Mouse (Mus musculus) T-helper 17 cell (primary cell): ENCODE results near the gene Cby1.

Source experiments
- in situ Hi-C, 2 experiments: fragments of 300-600 bp; cut with MboI, MseI; formaldehyde crosslinking; loops; 1 replicate in 1 of 2; 2 replicates in 1 of 2; pipeline ENCODE4 v1.15.1; 2025; ENCODE audit warnings: high pct_unique_total_duplicates in 2 of 2

Cby1 gene

DNA sequence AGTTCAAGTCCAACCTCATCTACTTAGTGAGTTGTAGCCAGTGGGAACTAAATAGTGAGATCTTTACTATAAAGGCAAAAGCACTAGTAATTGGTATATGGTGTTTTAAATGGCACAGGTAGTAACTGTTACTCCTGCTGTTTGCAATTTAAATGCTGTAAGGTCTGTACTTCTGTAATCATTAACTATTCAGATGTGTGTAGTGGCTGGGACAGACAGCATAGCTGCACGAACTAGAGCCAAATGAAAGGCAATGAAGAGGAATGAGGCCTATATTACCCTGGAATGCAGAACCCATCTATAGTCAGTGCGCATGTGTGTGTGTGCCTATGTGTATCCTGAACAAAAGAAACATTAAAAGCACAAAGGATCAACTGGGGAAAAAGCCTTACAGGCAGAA lies 18.9 kb downstream of the Cby1 start:
- in situ Hi-C loops, result loop anchor here (5.0 to 25.0 kb wide), 3 partner anchors 49 to 1866 kb away; partner anchors contain the start of genes Eif3d (in 1 of the 2) and Foxred2 (in 1 of the 2)

DNA sequence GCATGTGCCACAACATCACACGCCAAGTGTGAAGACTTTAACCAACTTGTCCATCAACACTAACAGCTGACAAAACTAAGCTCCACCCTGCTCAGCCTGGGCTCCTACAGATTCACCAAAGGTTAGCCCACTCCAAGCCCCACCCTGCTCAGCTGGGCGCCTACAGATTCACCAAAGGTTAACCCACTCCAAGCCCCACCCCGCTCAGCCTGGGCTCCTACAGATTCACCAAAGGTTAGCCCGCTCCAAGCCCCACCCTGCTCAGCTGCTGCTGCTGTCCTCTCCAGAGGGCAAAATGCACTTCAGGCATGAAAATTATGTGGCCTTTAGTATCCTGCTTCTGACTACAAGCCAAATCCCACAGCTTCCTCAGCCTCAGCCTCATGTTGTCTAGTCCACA lies 23.0 kb downstream of the Cby1 start:
- in situ Hi-C loops, result loop anchor here (5.0 to 25.0 kb wide), 3 partner anchors 1120 to 1870 kb away; partner anchors contain the start of genes Eif3d (in 1 of the 2) and Foxred2 (in 1 of the 2)

DNA sequence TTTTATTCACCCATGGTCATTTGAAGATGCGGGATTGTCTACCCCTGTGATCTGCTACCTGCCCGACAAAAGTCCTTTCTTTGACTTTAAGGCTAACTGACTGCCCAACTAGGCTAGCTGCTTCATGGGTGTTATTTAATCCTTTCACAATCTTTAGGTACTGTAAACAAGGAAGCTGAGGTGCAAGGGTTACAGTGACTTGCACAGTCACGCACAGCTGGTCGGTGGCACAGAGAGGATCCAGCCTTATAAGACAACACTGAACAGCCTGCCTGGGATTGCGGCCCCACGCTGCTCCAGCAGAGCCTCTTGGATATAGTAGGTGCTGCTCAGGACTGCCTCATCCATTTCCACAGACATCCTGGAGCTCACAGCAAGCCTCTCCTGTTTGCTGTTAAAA lies 24.1 kb downstream of the Cby1 start:
- in situ Hi-C loops, result loop anchor here (5.0 to 25.0 kb wide), 3 partner anchors 1119 to 1871 kb away; partner anchors contain the start of genes Eif3d (in 1 of the 2) and Foxred2 (in 1 of the 2)

DNA sequence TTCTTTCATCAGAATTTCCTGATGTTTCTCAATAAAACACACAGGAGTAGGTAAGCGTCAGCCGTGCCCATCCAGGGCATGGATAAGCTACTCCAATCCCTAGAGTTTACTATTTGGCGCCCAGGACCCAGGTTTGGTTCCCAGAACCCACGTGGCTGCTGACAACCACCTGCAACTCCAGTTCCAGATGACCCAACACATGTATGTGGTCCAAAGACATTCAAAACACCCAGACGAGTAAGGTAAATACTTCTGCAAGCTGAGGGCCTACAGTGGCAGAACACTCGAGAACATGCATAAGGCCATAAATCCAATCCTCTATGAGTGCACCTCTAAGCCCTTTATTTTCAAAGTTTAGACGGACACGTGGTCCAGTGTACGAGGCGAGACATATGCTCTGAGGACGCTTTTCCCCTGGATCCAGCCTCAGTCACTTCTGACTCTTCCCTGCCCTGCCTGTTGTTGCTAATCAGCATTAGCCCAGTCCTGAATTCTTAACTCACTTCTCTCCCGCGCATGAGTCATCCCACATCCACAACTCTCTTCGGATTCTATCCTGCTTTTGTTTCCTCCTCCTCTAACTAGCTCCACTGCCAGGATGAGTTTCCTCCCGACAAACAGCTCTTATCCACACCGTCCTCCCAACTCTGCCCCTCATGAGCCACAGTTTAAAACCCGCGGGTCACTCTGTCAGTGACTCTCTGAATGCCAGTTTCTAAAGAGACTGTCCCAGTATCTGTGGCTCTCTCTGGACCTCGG lies 24.9 kb downstream of the Cby1 start:
- in situ Hi-C loops, result loop anchor here (5.0 to 25.0 kb wide), 3 partner anchors 1118 to 1872 kb away; partner anchors contain the start of genes Eif3d (in 1 of the 2) and Foxred2 (in 1 of the 2)

DNA sequence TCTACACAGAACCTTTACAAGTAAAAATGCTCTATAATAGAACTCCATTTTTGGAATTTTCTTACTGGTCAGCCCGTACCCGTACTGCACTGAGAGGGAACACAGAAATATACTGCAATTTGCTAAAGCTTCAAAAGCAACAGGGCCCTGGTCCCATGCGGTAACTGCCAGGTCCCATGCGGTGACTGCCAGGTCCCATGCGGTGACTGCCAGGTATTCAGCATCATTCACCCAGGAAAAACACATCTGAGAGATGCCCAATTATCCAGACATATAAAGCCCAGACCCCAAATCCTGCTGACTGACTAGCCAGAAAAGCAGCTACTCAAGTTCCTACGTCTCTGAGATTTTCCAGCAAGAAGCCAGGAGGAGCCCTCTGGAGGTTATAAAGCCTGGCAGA lies 25.6 kb downstream of the Cby1 start:
- in situ Hi-C loops, result loop anchor here (5.0 to 25.0 kb wide), 3 partner anchors 1118 to 1872 kb away; partner anchors contain the start of genes Eif3d (in 1 of the 2) and Foxred2 (in 1 of the 2)

DNA sequence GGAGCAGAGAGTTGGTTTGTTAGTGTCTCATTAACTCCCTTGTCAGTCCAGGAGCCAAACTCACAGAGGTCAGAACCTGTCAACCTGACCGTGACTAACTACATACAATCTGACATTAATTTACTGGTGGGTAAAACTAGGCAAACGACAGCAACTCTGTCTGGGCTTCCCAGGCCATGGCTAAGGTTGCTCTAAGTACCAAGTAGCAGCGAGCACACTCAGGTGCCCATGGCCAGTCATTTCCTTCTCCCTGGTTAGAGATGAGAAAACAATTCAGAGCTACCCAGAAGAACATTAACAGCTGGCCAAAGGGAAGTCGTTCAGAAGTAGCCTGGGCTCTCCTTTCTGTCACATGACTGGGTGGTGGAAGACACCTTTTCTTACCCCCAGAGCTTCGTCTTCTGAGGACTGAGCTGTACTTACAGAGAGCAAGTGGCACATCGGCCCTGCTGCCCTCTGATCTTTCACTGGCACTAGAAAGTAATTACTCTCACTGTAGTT lies 26.2 kb downstream of the Cby1 start:
- in situ Hi-C loops, result loop anchor here (25.0 kb wide), 2 partner anchors 1723 to 1873 kb away; partner anchors contain the start of genes Eif3d (in 1 of the 2) and Foxred2 (in 1 of the 2)

DNA sequence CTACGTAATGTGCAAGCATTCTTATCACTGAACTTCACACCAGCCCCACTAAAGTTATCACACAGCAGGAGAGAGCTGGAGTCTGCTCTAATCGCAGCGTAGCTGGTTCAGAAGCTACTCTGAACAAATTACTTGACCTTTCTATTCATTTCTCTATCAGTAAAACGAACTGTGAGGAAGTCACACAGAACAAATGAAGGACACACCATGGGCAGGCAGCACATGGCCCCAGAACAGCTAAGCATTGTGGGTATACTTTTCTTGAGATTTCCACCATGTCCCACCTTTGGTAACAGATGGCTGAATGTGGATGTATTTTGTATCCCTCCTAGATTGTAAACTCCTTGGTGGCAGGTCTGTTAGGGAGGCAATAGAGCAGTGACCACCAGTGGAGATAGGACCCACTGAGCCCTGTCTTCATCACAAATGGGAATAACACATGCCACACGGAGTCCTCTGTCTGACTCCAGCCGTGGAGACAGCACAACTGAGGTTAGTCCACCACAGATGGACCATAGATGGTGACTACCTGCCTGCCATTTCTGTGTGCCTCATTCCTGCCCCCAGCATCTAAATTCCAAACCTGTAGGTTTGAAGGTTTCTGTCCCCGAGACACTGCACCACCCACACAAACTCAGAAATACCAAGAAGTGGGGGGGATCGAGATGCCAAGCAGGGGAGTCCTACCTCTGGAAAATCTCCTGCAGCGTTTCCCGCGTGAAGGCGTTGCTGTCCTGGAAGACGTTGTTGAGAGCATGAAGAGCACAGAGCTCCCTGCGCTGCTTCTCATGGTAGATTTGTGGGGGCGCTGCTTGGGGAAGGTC lies 27.3 kb downstream of the Cby1 start:
- in situ Hi-C loops, result loop anchor here (25.0 kb wide), 2 partner anchors 1724 to 1874 kb away; partner anchors contain the start of genes Eif3d (in 1 of the 2) and Foxred2 (in 1 of the 2)

DNA sequence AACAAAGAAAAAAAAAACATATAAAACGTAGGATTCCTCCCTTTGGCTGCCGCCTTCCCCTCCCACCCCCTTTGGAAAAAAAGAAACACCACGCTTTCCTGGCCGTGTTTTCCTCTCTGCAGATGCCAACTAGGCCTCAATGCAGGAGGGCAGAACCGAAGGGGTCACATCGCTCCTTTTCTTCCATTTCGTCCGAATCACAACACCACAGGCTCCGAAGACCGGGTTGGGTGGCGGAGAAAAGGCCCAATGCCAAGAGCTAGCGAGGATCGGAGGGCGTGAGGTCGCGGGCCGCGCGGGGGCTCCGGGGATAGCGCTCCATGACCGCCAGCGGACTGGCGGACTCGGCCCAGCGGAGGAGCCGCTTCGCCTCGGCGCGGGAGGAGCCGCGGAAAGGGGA lies 28.2 kb downstream of the Cby1 start:
- in situ Hi-C loops, result loop anchor here (25.0 kb wide), 2 partner anchors 1725 to 1875 kb away; partner anchors contain the start of genes Eif3d (in 1 of the 2) and Foxred2 (in 1 of the 2)

DNA sequence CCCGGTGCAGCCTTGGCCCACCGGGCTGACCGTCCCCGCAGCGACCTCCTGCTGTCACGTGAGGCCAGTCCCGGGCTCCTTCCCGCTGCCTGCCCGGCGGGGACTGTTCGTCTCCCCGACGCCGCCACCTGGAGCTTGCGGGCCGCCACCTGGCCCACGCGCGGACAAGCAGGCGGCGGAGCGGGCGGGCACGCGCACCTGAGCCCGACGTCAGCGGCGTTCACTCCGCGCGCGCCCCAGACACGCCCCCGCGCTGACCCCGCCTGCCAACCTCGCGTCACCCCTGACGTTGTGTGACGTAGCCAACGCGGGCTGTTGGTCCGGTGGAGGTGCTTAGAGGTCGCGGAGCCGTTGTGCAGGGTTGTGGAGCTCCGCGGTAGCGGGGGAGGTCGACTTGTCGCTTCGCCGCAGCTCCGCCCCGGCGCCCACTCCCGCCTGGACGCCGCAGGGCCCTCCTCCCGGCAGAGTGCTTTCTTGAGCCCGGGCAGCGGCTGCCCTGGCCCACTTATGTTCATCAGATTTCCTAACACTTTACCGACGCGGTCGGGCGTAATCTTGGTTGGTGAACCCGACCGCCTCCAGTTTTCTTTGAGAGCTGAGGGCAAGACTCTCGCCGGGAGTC lies 28.8 kb downstream of the Cby1 start, which contains the start of gene Josd1:
Gene Josd1, minus strand, starts transcription at position 274 of the 622 bp plus-strand sequence.
- in situ Hi-C loops, result loop anchor here (25.0 kb wide), 2 partner anchors 1725 to 1875 kb away; partner anchors contain the start of genes Eif3d (in 1 of the 2) and Foxred2 (in 1 of the 2)

DNA sequence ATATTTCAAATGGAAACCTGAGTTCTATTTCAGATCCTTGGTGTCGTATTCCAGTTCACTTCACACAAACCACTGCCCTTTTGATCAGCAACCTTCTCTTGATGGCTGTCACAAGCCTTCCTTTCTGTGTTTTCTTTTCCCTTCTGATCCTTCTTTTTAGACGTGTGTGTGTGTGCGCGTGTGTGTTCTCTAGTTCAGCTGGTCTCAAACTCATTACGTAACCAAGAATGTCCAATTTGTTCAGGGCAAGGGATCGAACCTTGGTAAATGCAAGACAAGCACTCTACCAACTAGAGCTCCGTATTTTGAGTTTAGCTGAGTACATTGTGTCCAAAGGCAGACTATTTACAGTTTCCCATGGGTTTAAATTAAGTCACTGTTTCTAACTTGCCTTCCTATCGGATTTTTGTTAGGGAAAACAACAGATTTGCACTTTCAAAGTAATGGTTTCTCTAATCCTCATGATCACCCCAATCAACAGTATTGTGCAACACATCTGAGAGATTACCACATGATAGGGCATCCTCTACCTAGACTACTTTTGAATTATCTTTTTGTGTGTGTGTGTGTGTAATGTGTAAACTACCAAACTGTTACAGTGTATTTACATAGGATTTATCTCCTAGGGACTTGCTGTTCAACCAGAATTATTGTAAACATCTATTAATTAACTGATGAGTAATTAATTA lies 29.4 kb downstream of the Cby1 start:
- in situ Hi-C loops, result loop anchor here (25.0 kb wide), 2 partner anchors 1726 to 1876 kb away; partner anchors contain the start of genes Eif3d (in 1 of the 2) and Foxred2 (in 1 of the 2)

DNA sequence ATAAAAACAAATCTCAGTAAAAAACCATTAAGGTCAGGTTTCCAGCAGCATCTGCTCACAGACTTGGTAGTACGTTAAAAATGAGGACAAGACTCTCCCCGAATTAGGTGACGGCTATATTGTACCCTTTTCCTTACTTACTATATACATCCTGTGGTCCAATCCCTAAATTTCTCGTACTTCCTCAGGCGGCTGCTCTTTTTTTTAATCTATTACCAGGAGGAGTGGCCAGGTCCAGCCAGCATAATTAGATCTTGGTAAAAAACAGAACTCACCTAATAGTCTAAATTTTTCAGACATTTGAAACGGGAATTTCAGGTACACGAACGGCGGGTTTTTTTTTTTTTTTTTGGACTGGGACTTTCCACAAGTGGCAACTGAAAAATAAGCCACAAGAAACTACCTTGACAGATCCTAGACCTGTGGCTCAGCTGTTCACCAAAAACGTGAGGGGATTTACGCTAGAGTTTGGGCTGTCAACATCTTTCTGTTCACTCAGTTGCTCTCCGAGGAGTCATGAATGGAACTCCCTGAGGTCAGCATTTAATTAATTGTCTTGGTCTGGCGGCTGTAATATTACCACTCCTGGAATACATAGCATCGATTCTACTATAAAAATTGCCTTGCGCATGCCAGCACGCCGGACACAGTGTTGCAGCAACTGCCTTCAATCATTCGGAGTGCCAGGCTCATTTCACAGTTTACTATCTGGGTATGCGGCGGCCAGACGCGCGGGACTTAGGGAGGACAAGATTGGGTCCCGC lies 30.8 kb downstream of the Cby1 start:
- in situ Hi-C loops, result loop anchor here (25.0 kb wide), 2 partner anchors 1728 to 1878 kb away; partner anchors contain the start of genes Eif3d (in 1 of the 2) and Foxred2 (in 1 of the 2)

DNA sequence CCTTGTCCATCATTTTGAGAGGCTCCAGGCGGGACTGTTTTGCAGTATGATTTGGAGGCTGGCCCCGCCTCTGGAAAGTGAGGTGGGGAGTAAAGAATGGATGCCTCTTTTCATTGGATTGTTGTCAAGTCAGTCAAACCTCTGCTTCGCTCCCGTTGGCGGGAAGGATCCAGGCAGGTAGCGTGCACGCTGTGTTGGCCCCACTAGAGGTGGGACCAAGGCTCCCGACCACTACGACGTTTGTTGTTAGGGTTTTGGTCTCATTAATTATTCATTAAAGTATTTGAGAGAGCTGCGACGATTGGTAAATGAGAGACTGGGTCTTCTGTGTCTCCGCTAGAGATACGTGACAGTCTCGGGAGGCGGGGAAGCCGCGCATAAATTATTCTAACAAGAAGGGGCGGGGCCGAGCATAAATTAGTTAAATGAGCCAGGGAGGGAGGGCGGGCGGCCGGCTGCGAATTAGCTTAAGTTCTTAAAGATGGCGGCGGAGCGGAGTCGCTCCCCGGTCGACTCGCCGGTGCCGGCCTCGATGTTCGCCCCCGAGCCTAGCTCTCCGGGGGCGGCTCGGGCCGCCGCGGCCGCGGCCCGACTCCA lies 31.5 kb downstream of the Cby1 start, which contains the start of gene Gtpbp1:
Gene Gtpbp1, plus strand, starts transcription at position 420 of the 597 bp plus-strand sequence.
- in situ Hi-C loops, result loop anchor here (25.0 kb wide), 2 partner anchors 1728 to 1878 kb away; partner anchors contain the start of genes Eif3d (in 1 of the 2) and Foxred2 (in 1 of the 2)

DNA sequence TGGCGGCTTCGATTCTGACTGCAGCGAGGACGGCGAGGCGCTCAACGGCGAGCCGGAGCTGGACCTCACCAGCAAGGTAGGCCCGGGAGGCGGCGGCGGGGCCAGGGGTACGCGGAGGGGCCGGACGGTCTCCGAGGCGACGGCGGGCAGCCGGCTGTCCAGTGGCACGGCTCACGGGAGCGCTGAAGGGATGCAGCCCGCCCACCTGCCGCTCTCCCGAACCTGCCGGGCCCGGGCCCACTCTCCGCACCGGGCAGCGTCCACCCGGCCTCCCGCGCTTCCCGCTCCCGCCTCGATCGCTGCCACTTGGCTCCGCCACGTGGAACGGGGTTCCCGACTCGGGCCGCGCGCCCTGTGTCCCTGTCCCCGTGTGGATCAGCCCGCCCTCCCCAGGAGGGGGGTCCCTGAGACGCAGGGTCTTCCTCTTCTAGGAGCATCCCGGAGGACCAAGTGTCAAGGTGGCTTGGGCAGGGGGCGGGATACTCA lies 32.1 kb downstream of the Cby1 start:
- in situ Hi-C loops, result loop anchor here (25.0 kb wide), 2 partner anchors 1729 to 1879 kb away; partner anchors contain the start of genes Eif3d (in 1 of the 2) and Foxred2 (in 1 of the 2)

DNA sequence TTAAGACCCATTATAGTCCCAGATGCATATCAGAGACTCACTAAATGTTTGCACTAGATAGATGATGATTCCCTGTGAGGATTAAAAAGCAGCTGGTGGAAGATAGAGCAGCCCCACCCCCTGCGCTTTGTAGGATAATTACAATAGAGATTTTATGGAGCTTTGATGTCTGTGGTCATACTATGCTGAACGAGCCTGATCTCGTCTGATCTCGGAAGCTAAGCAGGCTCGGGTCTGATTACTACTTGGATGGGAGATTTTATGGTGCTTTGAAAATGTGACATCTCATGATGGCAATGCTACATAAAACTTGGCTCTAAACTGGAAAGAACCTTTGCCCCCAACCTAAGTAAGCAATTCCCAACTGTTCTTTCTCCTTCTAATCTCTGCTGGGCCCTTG lies 33.3 kb downstream of the Cby1 start:
- in situ Hi-C loops, result loop anchor here (25.0 kb wide), 2 partner anchors 1730 to 1880 kb away; partner anchors contain the start of genes Eif3d (in 1 of the 2) and Foxred2 (in 1 of the 2)

DNA sequence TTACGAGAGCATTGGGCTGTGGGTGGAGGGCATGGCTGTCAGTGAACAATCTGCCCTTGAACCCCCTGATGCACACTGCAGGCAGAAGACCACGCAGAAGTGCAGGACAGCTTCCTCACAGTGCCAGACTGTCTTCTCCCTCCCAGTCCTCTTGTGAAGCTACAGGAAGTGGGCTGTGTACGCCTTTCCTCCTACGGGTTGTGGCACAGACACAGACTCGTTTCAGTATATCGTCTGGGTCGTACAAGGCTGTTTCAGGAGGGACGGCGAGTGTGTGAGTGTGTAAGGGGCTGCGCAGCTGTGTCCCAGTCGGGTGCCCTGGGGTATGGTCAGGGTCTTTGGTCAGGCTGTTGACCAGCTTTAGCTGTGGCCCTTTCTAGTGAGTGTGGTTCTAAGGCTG lies 34.7 kb downstream of the Cby1 start:
- in situ Hi-C loops, result loop anchor here (25.0 kb wide), 2 partner anchors 1731 to 1881 kb away; partner anchors contain the start of genes Eif3d (in 1 of the 2) and Foxred2 (in 1 of the 2)

DNA sequence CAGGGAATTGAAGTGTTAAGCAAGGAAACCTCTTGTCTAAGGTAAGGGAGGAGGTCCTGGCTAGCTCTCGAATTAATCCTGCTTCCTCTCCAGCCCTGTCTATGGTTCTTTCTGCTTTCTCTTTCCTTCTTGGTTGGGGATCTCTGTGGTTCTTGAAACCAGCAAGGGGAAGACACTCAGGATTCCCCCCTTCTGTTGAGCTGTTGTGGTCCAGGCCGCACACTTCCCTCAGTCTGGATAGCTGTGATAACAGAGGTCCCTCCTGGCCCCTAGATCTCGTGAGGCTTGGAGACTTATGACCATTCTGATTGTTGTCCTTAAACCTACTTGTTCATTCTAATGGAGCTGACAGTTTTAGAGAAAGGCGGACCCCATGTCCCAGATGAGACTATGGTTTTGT lies 35.5 kb downstream of the Cby1 start:
- in situ Hi-C loops, result loop anchor here (25.0 kb wide), 2 partner anchors 1732 to 1882 kb away; partner anchors contain the start of genes Eif3d (in 1 of the 2) and Foxred2 (in 1 of the 2)

DNA sequence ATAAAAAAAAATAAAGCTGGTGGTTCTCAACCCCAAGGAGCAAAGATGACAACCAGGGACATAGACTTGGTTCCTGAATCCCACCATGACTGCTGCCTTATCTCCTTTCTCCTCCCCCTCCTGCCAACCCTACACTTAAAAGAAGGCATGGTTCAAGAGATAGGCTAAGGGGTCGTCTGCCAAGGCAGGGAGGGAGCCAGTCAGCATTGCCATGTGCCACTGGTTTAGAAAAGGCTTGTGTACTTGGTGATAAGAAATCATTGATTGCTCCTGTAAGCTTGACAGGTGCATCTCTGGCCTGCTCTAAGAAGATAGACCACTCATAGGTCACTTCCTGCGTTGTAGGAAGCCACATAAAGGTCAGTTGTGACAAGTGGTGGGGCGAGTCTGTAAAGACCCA lies 36.5 kb downstream of the Cby1 start:
- in situ Hi-C loops, result loop anchor here (5.0 to 25.0 kb wide), 3 partner anchors 382 to 1883 kb away; partner anchors contain the start of genes Eif3d (in 1 of the 2) and Foxred2 (in 1 of the 2)
